Mouse (Mus musculus) thymus, postnatal 4 days (tissue): ENCODE results near the gene H2-Eb2.
A peak's percentile ranks its signal among the peaks of the same experiment; 100 is the strongest.

Source experiments
- DNase-seq: peaks from one replicate; pipeline ENCODE4 v3.0.0; 2021

The H2-Eb2 gene

DNA sequence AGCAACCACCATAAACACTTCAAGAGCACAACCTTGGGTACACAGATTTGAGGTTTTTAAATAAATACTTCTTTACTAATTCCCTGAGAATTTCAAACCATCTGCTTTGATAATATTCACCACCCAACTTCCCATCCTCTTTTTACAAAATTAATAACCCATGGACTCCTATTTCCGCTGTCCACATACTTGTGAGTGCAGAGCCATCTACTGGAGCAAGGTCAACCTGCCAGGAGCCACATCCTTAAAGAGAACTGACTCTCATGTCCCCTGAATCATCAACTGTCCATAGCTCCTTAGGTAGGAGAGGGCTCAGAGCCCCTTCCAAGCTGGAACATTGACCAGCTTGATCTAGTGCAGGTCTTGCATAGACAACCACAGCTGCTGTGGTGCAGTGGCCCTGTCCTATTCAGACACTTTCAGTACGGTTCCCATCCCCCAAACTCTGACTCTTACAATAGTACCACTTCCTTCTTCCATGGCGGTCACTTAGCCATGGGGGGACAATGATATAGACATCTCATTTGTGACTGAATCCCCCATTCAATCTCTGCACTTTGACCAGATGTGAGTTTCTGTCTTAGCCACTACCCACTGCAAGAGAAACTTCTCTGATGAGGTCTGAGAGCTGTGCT is 38.3 kb downstream of the H2-Eb2 start:
- DNase-seq: no peak

DNA sequence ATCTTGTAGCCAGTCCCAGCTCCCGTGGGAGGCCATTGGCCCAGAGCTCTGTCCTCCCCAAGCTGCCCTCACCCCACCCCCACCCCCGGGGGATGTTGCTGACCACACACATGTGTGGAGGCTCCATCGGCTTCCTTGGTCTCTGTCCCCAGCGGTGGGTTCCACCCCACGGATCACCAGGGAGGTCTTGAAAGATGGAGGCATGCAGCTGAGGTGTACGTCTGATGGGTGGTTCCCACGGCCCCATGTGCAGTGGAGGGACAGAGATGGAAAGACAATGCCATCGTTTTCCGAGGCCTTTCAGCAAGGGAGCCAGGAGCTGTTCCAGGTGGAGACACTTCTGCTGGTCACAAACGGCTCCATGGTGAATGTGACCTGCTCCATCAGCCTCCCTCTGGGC is 39.6 kb downstream of the H2-Eb2 start:
- DNase-seq: no peak

DNA sequence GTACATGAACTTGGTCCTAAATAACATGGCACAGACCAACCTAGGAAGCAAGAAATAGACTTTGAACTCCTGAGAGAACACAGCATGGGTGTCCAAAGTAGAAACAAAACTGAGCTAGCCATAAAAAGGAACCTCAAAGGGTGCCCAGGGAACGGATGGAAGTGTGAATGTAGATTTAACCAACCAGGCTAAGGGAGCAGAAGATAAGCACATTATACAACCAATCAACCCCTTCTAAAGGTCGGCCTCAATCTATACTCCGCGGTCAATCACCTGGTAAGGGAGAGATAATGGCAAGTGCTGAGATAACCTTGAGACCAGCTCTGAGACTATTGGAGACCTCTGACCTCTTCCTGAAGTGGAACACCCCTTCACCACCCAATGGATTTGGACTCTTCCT is 45.1 kb downstream of the H2-Eb2 start:
- DNase-seq: no peak

DNA sequence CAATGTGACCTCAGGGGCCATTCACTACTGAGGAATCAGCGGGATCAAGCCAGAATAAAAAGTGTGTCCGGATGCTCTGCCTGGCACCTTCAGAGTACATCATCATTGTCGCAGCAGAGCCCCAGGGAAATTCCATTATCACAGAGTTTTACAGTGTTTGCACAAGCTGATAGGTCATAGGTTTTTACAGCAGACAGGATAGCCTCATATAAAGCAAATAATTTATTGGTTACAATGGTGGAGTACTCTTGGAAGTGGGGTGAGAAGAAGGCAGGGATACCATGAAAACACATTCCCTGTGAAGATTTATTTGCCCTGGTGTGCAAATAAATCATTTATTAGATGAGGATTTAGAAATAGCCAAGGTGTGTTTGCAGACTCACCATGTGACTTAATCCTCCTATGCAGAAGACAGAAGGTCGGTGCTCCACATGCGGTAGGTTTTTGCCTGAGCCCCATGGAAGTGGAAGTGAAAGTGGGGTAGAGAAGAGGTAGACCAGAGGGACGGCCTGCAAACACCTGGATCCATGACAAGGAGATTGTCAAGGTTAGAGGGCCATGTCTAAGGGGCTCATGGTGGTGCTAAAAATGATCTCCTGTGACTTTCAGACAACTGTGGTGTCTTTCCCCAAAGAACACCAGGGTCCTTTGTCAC is 47.7 kb downstream of the H2-Eb2 start:
- no peak for DNase-seq

DNA sequence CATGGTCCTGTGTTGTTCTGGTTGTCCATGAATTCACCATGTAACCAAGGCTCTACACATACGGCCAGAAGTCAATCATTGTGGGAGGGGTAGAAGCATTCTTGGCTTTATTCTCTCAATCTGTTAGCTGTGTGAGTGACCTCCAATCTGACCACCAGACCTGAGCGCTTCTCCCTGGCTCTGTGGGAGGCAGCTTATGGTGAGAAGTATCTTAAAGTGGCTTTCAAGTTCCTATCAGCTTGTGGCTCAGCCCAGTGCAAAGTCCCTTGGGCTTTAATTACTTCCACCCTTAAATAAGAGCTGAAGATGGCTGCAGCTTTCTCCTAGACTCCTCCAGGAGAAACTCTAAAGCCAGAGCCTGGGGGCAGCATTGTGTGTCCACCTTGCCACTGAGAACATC is 51.4 kb downstream of the H2-Eb2 start, which contains the start of gene Btnl1:
TSS of gene Btnl1 (plus strand) at position 286 of the 400 bp plus-strand sequence.
- DNase-seq: no peak

DNA sequence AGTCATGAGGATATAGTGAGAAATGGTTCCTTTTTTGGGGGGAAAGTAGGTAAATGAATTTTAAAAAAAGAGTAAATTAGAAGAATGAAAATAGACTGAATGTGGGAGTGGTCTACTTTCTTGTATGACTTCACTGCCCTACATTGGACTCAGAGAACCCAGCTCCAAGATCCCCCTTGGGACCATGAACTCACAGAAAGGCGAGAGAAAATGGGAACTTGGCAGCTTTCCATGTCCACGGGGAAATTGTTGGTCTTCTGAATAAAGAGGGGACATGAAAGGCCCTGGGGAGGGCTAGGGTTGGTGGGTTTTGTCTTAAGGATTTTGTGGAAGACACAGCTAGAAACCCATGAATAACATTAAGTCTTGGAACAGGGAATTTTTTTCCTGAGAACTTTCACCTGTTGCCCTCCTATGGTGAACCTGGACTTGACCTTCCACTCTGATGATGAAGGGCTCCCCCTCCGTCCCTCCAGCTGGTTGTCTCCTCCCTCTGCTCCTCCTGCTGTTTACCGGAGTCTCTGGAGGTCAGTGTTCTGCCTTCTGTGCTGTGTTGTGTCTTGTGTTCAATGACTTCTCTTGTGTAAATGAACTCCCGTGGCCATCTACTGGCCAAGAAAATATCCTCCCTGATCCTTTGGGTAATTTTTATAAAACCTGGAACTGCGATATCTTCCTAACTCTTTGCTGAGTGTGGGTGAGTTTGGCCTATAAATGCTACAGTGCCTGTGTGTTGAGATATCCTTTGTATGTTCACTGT is 52.2 kb downstream of the H2-Eb2 start:
- no peak for DNase-seq

DNA sequence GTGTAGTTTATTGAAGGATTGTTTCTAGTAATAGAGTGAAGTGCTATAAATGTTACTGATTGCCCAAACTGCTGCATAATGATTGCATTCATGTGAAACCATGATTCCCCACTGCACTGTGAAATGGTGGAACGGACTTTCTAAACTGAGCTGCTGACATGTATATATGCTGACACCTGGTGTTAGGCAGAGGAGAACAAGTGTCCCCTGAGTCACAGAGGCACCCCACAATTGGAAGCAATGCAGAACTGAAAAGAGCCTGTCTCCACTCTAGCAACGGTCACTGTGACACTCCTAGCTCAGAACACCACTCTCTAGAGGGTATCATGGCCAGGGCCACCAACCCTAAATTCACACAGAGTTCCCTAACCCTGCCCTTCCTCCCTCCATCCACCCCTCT is 53.3 kb downstream of the H2-Eb2 start:
- DNase-seq: no peak

DNA sequence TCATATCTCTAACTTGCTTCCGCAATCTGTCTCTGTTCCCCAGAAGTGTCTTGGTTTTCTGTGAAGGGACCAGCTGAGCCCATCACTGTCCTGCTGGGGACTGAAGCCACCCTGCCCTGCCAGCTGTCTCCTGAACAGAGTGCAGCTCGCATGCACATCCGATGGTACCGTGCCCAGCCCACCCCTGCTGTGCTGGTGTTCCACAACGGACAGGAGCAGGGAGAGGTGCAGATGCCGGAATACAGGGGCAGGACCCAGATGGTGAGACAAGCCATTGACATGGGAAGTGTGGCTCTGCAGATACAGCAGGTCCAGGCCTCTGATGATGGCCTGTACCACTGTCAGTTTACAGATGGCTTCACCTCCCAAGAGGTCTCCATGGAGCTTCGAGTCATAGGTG is 54.0 kb downstream of the H2-Eb2 start:
- no peak for DNase-seq

DNA sequence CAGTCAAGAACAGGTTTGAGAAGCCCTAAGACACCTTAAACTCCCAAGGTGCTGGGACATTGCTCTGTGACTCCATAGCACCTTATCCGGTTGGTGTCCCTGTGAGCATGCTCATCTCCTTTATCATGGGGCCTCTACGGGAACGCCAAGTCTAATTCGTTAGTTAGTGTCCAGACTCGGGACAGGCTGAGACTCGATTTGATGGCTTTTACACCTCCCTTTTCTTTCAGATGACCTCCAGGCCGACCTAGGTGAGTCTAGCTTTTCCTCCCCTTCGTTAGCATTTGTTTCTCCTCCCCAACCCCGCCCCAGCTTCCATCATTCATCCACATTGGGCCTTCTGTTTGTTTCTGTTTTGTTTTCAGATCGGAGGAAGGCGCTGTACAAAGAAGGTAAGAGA is 56.4 kb downstream of the H2-Eb2 start:
- DNase-seq: no peak

DNA sequence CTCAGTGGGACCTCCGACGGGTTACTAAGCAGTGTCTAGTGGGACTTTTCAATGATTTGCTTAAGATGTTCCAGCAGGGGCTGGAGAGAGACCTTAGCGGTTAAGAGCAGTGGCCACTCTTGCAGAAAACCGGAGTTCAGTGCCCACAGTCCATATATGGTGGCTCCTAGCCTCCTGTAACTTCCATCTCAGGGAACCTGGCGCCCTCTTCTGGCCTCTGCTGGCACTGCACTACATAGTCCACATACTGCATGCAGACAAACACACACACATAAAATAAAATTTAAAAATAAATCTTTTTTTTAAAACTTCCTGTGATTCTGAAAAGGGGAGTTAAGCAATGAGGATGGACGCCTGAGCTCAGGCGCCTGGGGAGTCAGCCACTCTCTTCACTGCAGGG is 57.7 kb downstream of the H2-Eb2 start:
- DNase-seq: peak; percentile 74

DNA sequence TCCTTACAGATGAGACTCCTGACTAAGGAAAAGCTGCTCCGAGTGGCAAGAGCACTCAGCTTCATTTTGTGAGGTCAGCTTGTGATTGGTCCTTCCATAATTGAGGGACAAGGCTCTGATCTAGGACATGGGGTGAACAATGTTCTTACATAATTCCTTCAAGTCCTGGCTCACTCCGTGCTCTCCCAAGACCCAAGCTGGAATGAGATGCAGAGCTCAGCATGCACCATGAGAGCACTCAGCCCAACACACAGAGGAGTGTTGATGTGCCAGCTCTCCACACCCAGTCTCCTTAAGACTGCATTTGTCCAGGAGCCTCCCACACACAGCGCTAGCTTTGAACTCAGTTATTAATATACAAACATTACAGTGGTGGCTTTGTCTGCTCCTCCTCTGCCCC is 59.2 kb downstream of the H2-Eb2 start:
- no peak for DNase-seq

DNA sequence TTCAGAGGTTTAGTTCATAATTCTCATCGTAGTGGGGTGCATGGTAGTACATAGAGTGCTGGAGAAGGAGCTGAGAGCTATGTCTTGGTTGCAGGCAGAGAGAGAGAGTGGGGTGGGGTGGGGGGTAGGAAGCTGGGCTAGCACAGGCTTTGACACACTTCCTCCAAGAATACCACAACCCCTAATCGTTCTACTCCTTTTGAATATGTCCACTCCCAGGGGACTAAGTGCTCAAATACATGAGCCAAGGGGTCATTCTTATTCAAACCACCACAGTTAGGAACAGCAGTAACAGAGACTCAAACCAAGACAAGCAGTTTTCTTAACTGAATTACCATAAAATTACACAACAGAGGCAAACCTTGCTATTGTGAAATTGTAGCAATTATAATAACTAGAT is 61.2 kb downstream of the H2-Eb2 start:
- DNase-seq: no peak

DNA sequence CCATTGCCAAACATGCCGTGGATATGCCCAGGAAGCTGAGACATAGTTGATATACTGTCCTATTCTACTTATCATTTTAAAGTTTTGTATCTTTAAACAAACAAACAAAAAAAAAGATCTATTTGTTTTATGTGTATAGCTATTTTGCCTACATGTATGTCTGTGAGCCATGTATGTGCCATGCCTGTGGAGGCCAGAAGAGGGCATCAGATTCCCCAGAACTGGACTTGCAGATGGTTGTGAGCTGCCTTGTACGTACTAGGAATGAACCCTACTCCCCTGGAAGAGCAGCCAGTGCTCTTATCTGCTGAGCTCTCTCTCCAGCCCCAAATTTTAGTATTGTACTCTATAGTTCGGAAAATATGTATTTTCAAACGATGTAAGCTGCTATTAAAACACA is 63.0 kb downstream of the H2-Eb2 start:
- peak; percentile 61 for DNase-seq
